Mouse (Mus musculus) midbrain, embryonic 15.5 days (tissue): ENCODE results near the gene Col4a4. TPM values are rescaled to one million over a fixed set of nuclear protein-coding genes. Genes with fewer than 3 reads are reported as not detected.

Experiments used
- ATAC-seq: fragments of 200-750 bp; cut with Nextera tagmentation; replicated peaks from 2 replicates; pipeline ENCODE4 v1.8.0; 2017; ENCODE audit warnings: moderate TSS enrichment
- H3K27ac ChIP-seq: fragments of 300-500 bp; sonication (generic); 2 replicates; pipeline ENCODE4 v1.5.1; 2015; ENCODE audit warnings: mild to moderate bottlenecking, inconsistent platforms
- H3K27me3 ChIP-seq: fragments of 300-500 bp; sonication (generic); replicated peaks from 2 replicates; pipeline ENCODE4 v1.6.1; 2015; ENCODE audit warnings: inconsistent platforms
- H3K36me3 ChIP-seq: fragments of 300-500 bp; sonication (generic); replicated peaks from 2 replicates; pipeline ENCODE4 v1.6.1; 2015; ENCODE audit warnings: inconsistent platforms
- H3K4me1 ChIP-seq: fragments of 300-500 bp; sonication (generic); 2 replicates; pipeline ENCODE4 v1.6.1; 2015; ENCODE audit warnings: inconsistent platforms
- H3K4me2 ChIP-seq: fragments of 300-500 bp; sonication (generic); 2 replicates; pipeline ENCODE4 v1.6.1; 2015; ENCODE audit warnings: inconsistent platforms, mild to moderate bottlenecking, moderate library complexity
- H3K4me3 ChIP-seq: fragments of 300-500 bp; sonication (generic); 2 replicates; pipeline ENCODE4 v1.5.1; 2015; ENCODE audit warnings: mild to moderate bottlenecking, inconsistent platforms
- H3K9ac ChIP-seq: fragments of 300-500 bp; sonication (generic); 2 replicates; pipeline ENCODE4 v1.6.1; 2015; ENCODE audit warnings: mild to moderate bottlenecking, inconsistent platforms
- H3K9me3 ChIP-seq: fragments of 300-500 bp; sonication (generic); 2 replicates; pipeline ENCODE4 v1.6.1; 2016; ENCODE audit warnings: inconsistent platforms
- WGBS: fragments of 180-500 bp; shearing (Covaris S2); methylation state at CpG from one replicate; pipeline ENCODE4 v1.1.7; 2015; ENCODE audit warnings: mixed read lengths; 5-methylcytosine and 5-hydroxymethylcytosine counted together
- polyA plus RNA-seq: library from polyadenylated mRNA; unstranded; fragments of >200 nt; fragmentation: Nextera tagmentation; extraction: Ambion mirVana; gene quantifications from 2 replicates; pipeline ENCODE4 v1.2.1, GENCODE M21; 2015

Col4a4 gene
- polyA plus RNA-seq, 1 experiment from 2014 or later: 0.09 TPM

- 66% methylated on average over 15 of the region's 15 CpGs for WGBS
- no peak overlapping the region for H3K9ac ChIP-seq
- H3K9me3 ChIP-seq: no peaks in the 10 kb centered on the region
- H3K36me3 ChIP-seq: no peaks in the 10 kb centered on the region
- H3K27me3 ChIP-seq: no peaks in the 10 kb centered on the region
- no peak overlapping the region for H3K27ac ChIP-seq
- no peak overlapping the region for H3K4me3 ChIP-seq
- peak; percentile 91 for ATAC-seq
- no peak overlapping the region for H3K4me2 ChIP-seq
- H3K4me1 ChIP-seq: 0 out of 2 replicates have a peak, but pooled peaks cover 3% of the 10 kb centered on the region
Measured at GRCm38 (mm10) chr1:82432919-82433648, 153.6 kb downstream of the Col4a4 start.

- no peak for ATAC-seq
- 65% methylated on average over 1 of the region's 1 CpGs for WGBS
- Histone ChIP-seq H3K4me3 (no peak overlapping the region), H3K9ac (no peak overlapping the region), H3K4me2 (no peak overlapping the region), H3K27me3 (no peaks in the 10 kb centered on the region), H3K9me3 (no peaks in the 10 kb centered on the region), H3K4me1 (0 out of 2 replicates have a peak, but pooled peaks cover 3% of the 10 kb centered on the region), H3K36me3 (no peaks in the 10 kb centered on the region), H3K27ac (no peak overlapping the region)
Measured at GRCm38 (mm10) chr1:82429061-82429460, 157.6 kb downstream of the Col4a4 start.

- no peaks in the 10 kb centered on the region for H3K4me1 ChIP-seq
- WGBS: 94% methylated on average over 5 of the region's 5 CpGs
Measured at GRCm38 (mm10) chr1:82427729-82428128, 158.9 kb downstream of the Col4a4 start.

GRCm38 (mm10) chr1:82415641-82416040, 171.0 kb downstream of the Col4a4 start:
- no peak overlapping the region for H3K9ac ChIP-seq

More at GRCm38 (mm10) chr1:82427729-82428128, 158.9 kb downstream of the Col4a4 start:
- no peak overlapping the region for H3K9ac ChIP-seq
- H3K9me3 ChIP-seq: no peaks in the 10 kb centered on the region
- H3K27me3 ChIP-seq: no peaks in the 10 kb centered on the region
- no peak overlapping the region for H3K27ac ChIP-seq
- H3K4me2 ChIP-seq: no peak overlapping the region
- H3K4me3 ChIP-seq: no peak overlapping the region
- ATAC-seq: no peak
- H3K36me3 ChIP-seq: no peaks in the 10 kb centered on the region

GRCm38 (mm10) chr1:82414434-82415045, 172.1 kb downstream of the Col4a4 start:
- Histone ChIP-seq H3K9me3 (no peaks in the 10 kb centered on the region), H3K4me3 (no peak overlapping the region), H3K27ac (no peak overlapping the region), H3K36me3 (no peaks in the 10 kb centered on the region), H3K9ac (no peak overlapping the region), H3K27me3 (0 out of 2 replicates have a peak, but pooled peaks cover 3% of the 10 kb centered on the region), H3K4me2 (no peak overlapping the region), H3K4me1 (no peaks in the 10 kb centered on the region)
- 96% methylated on average over 3 of the region's 3 CpGs for WGBS
- no peak for ATAC-seq

More at GRCm38 (mm10) chr1:82415641-82416040, 171.0 kb downstream of the Col4a4 start:
- Histone ChIP-seq H3K4me3 (no peak overlapping the region), H3K27me3 (0 out of 2 replicates have a peak, but pooled peaks cover 3% of the 10 kb centered on the region), H3K4me1 (no peaks in the 10 kb centered on the region), H3K4me2 (no peak overlapping the region), H3K36me3 (no peaks in the 10 kb centered on the region), H3K9me3 (no peaks in the 10 kb centered on the region), H3K27ac (no peak overlapping the region)
- ATAC-seq: no peak
- WGBS: 83% methylated on average over 4 of the region's 4 CpGs

GRCm38 (mm10) chr1:82412085-82412484, 174.6 kb downstream of the Col4a4 start:
- ATAC-seq: no peak
- WGBS: 73% methylated on average over 4 of the region's 4 CpGs
- H3K4me1 ChIP-seq: no peaks in the 10 kb centered on the region
- H3K9me3 ChIP-seq: no peaks in the 10 kb centered on the region
- no peak overlapping the region for H3K4me3 ChIP-seq
- H3K27me3 ChIP-seq: 0 out of 2 replicates have a peak, but pooled peaks cover 3% of the 10 kb centered on the region
- H3K4me2 ChIP-seq: no peak overlapping the region
- no peak overlapping the region for H3K9ac ChIP-seq
- H3K36me3 ChIP-seq: no peaks in the 10 kb centered on the region
- no peak overlapping the region for H3K27ac ChIP-seq

GRCm38 (mm10) chr1:82411521-82411920, 175.1 kb downstream of the Col4a4 start:
- H3K4me2 ChIP-seq: no peak overlapping the region
- no peak overlapping the region for H3K9ac ChIP-seq
- H3K27ac ChIP-seq: no peak overlapping the region
- H3K27me3 ChIP-seq: 0 out of 2 replicates have a peak, but pooled peaks cover 3% of the 10 kb centered on the region
- no peaks in the 10 kb centered on the region for H3K9me3 ChIP-seq
- no peaks in the 10 kb centered on the region for H3K36me3 ChIP-seq
- H3K4me1 ChIP-seq: no peaks in the 10 kb centered on the region
- no peak overlapping the region for H3K4me3 ChIP-seq
- WGBS: 77% methylated on average over 5 of the region's 5 CpGs
- no peak for ATAC-seq

- no peaks in the 10 kb centered on the region for H3K36me3 ChIP-seq
- WGBS: 91% methylated on average over 3 of the region's 3 CpGs
- H3K9ac ChIP-seq: no peak overlapping the region
- no peak overlapping the region for H3K4me3 ChIP-seq
- H3K4me1 ChIP-seq: no peaks in the 10 kb centered on the region
- no peak for ATAC-seq
- H3K4me2 ChIP-seq: no peak overlapping the region
- H3K9me3 ChIP-seq: no peaks in the 10 kb centered on the region
- no peak overlapping the region for H3K27ac ChIP-seq
- H3K27me3 ChIP-seq: 0 out of 2 replicates have a peak, but pooled peaks cover 3% of the 10 kb centered on the region
Measured at GRCm38 (mm10) chr1:82410548-82410947, 176.1 kb downstream of the Col4a4 start.

GRCm38 (mm10) chr1:82409271-82409670, 177.4 kb downstream of the Col4a4 start:
- Histone ChIP-seq H3K27me3 (0 out of 2 replicates have a peak, but pooled peaks cover 3% of the 10 kb centered on the region), H3K27ac (no peak overlapping the region), H3K9me3 (no peaks in the 10 kb centered on the region), H3K4me2 (no peak overlapping the region), H3K36me3 (no peaks in the 10 kb centered on the region), H3K9ac (no peak overlapping the region), H3K4me1 (no peaks in the 10 kb centered on the region), H3K4me3 (no peak overlapping the region)
- 88% methylated on average over 9 of the region's 9 CpGs for WGBS
- no peak for ATAC-seq

GRCm38 (mm10) chr1:82407786-82408185, 178.9 kb downstream of the Col4a4 start:
- WGBS: 84% methylated on average over 3 of the region's 3 CpGs
- no peaks in the 10 kb centered on the region for H3K4me1 ChIP-seq
- no peak for ATAC-seq
- H3K36me3 ChIP-seq: no peaks in the 10 kb centered on the region
- H3K9me3 ChIP-seq: no peaks in the 10 kb centered on the region
- H3K27me3 ChIP-seq: no peaks in the 10 kb centered on the region
- H3K4me3 ChIP-seq: no peak overlapping the region
- no peak overlapping the region for H3K4me2 ChIP-seq
- H3K9ac ChIP-seq: no peak overlapping the region
- H3K27ac ChIP-seq: no peak overlapping the region
